Mouse (Mus musculus): ENCODE results near the gene Jade2.

Jade2 gene

GRCm38 (mm10) chr11:51856616-51857080 is 805 bp downstream of the Jade2 start:
- peak; percentile 29 for DNase-seq

GRCm38 (mm10) chr11:51855818-51856615 is 1.4 kb downstream of the Jade2 start:
- DNase-seq = peak; percentile 54

GRCm38 (mm10) chr11:51854981-51855817 is 2.3 kb downstream of the Jade2 start:
- DNase-seq = peak; percentile 79

- DNase-seq = no peak
These were observed 4.9 kb downstream of the Jade2 start for GRCm38 (mm10) chr11:51852595-51852994.

- no peak for DNase-seq
These were observed 5.3 kb downstream of the Jade2 start for GRCm38 (mm10) chr11:51852091-51852521.

GRCm38 (mm10) chr11:51850741-51851330 is 6.6 kb downstream of the Jade2 start:
- no peak for DNase-seq

GRCm38 (mm10) chr11:51848324-51848723 is 9.1 kb downstream of the Jade2 start:
- DNase-seq = no peak

- DNase-seq = no peak
These were observed 9.6 kb downstream of the Jade2 start for GRCm38 (mm10) chr11:51847902-51848301.

- DNase-seq = no peak
These were observed 11.2 kb downstream of the Jade2 start for GRCm38 (mm10) chr11:51845981-51846883.

- no peak for DNase-seq
These were observed 12.8 kb downstream of the Jade2 start for GRCm38 (mm10) chr11:51844529-51845098.

- no peak for DNase-seq
These were observed 13.6 kb downstream of the Jade2 start for GRCm38 (mm10) chr11:51843898-51844297.

GRCm38 (mm10) chr11:51843168-51843567 is 14.3 kb downstream of the Jade2 start:
- DNase-seq = no peak

GRCm38 (mm10) chr11:51841149-51841548 is 16.3 kb downstream of the Jade2 start:
- DNase-seq = no peak

- no peak for DNase-seq
These were observed 16.8 kb downstream of the Jade2 start for GRCm38 (mm10) chr11:51840657-51841056.

- no peak for DNase-seq
These were observed 17.5 kb downstream of the Jade2 start for GRCm38 (mm10) chr11:51839973-51840372.

GRCm38 (mm10) chr11:51839106-51839505 is 18.3 kb downstream of the Jade2 start:
- no peak for DNase-seq

- no peak for DNase-seq
These were observed 20.0 kb downstream of the Jade2 start for GRCm38 (mm10) chr11:51837164-51838153.

GRCm38 (mm10) chr11:51836506-51836905 is 20.9 kb downstream of the Jade2 start:
- DNase-seq = no peak

- DNase-seq = no peak
These were observed 21.9 kb downstream of the Jade2 start for GRCm38 (mm10) chr11:51835598-51835997.

- no peak for DNase-seq
These were observed 23.4 kb downstream of the Jade2 start for GRCm38 (mm10) chr11:51834067-51834411.
